Mouse (Mus musculus) retina, adult 2 months (tissue): ENCODE measurements around the gene Frmd4a.

Experiments
- DNase-seq: peaks from one replicate; pipeline ENCODE4 v3.0.0-alpha.2; 2012; ENCODE audit warnings: low read depth, low spot score

The Frmd4a gene

GRCm38 (mm10) chr2:4391091-4391490 lies 373.6 kb downstream of the Frmd4a start:
- DNase-seq: no peak

GRCm38 (mm10) chr2:4391678-4392085 lies 374.2 kb downstream of the Frmd4a start:
- DNase-seq: no peak

GRCm38 (mm10) chr2:4393046-4393445 lies 375.5 kb downstream of the Frmd4a start:
- no peak for DNase-seq

GRCm38 (mm10) chr2:4394641-4395040 lies 377.1 kb downstream of the Frmd4a start:
- DNase-seq: no peak

GRCm38 (mm10) chr2:4399721-4400120 lies 382.2 kb downstream of the Frmd4a start:
- no peak for DNase-seq

- no peak for DNase-seq
Measured at GRCm38 (mm10) chr2:4400771-4401596, 383.5 kb downstream of the Frmd4a start.

- peak; percentile 34 for DNase-seq
Measured at GRCm38 (mm10) chr2:4401597-4402581, 384.4 kb downstream of the Frmd4a start.

GRCm38 (mm10) chr2:4406977-4407376 lies 389.5 kb downstream of the Frmd4a start:
- no peak for DNase-seq

- no peak for DNase-seq
Measured at GRCm38 (mm10) chr2:4409810-4410433, 392.4 kb downstream of the Frmd4a start.

- DNase-seq: no peak
Measured at GRCm38 (mm10) chr2:4412870-4413595, 395.5 kb downstream of the Frmd4a start.

GRCm38 (mm10) chr2:4413596-4414335 lies 396.2 kb downstream of the Frmd4a start:
- DNase-seq: no peak

GRCm38 (mm10) chr2:4420679-4421312 lies 403.3 kb downstream of the Frmd4a start:
- DNase-seq: no peak

- no peak for DNase-seq
Measured at GRCm38 (mm10) chr2:4421757-4422156, 404.2 kb downstream of the Frmd4a start.

- DNase-seq: no peak
Measured at GRCm38 (mm10) chr2:4423896-4424295, 406.4 kb downstream of the Frmd4a start.

- DNase-seq: no peak
Measured at GRCm38 (mm10) chr2:4428407-4428855, 410.9 kb downstream of the Frmd4a start.

GRCm38 (mm10) chr2:4433119-4433518 lies 415.6 kb downstream of the Frmd4a start:
- no peak for DNase-seq

- no peak for DNase-seq
Measured at GRCm38 (mm10) chr2:4435051-4435450, 417.5 kb downstream of the Frmd4a start.

- DNase-seq: no peak
Measured at GRCm38 (mm10) chr2:4436361-4437231, 419.1 kb downstream of the Frmd4a start.

GRCm38 (mm10) chr2:4438739-4439138 lies 421.2 kb downstream of the Frmd4a start:
- no peak for DNase-seq
